Mouse (Mus musculus) retina, adult 2 months (tissue): ENCODE results near the gene 1700069L16Rik.

Experiments
- DNase-seq: peaks from one replicate; pipeline ENCODE4 v3.0.0-alpha.2; 2012; ENCODE audit warnings: low read depth, low spot score

Gene 1700069L16Rik

DNA sequence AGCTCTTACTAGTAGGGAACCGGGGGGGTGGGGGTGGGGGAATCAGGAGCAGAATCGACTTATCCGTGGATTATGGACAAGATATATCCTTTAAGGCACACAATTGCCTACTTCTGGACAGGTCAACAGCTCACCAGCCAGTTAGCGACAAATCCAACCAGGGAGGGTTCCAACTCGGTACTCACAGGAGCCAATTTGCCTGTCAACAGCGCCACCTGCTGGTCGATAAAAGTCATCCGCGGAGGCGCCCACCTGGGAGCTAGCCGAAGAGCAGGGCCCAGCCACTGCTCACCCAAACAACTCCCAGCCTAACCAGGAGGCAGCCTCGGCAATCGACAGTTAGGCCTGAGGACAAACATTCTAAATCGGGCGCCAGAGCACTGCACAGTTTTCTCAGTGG lies at the start of gene 1700069L16Rik:
1700069L16Rik (minus strand) TSS at position 327 of the 400 bp plus-strand sequence.
- DNase-seq, result peak; percentile 60

DNA sequence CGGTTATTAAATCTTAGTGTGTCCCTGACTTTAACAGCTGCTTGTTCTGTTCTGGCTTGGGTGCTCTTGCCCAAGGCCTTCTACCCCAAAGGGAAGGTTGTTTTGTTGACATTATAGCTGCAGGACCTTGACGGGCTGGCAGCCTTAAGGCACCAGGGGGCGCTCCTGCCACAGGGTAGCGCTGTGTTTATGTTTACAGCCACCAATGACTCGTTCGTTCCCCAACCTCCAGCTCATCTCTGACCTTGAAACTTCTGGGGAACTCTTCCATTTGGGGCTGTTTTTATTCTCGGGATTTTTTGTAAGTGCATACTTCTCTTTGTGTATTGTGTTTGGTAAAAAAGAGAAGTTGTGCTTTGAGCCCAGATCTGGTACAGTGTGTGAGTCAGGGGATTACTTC lies 49.1 kb upstream of the 1700069L16Rik start:
- peak; percentile 25 for DNase-seq

- no peak for DNase-seq
Observed at GRCm38 (mm10) chr5:113772905-113773519, 48.4 kb upstream of the 1700069L16Rik start.

- DNase-seq, result peak; percentile 90
Observed at GRCm38 (mm10) chr5:113772450-113772895, 47.9 kb upstream of the 1700069L16Rik start, which contains the start of the genes Sart3 and Iscu. TSS of gene Sart3 (minus strand) at chr5:113772510. TSS of gene Iscu (plus strand) at chr5:113772748.

- DNase-seq, result peak; percentile 88
Observed at GRCm38 (mm10) chr5:113771213-113772162, 46.9 kb upstream of the 1700069L16Rik start.

DNA sequence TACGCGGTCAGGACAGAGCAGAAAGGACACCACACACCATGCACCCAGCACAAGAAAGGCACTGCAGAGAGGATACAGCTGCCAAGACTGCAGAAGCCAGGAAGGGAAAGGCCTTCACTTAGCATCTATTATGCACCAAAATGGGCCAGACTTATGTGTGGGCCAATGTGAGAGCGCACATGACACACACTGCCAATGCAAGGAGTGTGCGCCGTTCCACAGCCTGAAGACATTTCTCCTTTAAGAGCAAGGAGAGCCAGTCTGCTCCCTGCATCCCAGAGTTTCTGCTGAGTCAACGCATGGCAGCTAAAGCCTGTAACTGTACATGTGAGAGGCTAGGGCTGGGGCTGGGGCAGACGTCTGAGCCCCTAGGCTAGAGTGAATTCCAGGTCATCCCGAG lies 44.2 kb upstream of the 1700069L16Rik start:
- DNase-seq, result no peak

DNA sequence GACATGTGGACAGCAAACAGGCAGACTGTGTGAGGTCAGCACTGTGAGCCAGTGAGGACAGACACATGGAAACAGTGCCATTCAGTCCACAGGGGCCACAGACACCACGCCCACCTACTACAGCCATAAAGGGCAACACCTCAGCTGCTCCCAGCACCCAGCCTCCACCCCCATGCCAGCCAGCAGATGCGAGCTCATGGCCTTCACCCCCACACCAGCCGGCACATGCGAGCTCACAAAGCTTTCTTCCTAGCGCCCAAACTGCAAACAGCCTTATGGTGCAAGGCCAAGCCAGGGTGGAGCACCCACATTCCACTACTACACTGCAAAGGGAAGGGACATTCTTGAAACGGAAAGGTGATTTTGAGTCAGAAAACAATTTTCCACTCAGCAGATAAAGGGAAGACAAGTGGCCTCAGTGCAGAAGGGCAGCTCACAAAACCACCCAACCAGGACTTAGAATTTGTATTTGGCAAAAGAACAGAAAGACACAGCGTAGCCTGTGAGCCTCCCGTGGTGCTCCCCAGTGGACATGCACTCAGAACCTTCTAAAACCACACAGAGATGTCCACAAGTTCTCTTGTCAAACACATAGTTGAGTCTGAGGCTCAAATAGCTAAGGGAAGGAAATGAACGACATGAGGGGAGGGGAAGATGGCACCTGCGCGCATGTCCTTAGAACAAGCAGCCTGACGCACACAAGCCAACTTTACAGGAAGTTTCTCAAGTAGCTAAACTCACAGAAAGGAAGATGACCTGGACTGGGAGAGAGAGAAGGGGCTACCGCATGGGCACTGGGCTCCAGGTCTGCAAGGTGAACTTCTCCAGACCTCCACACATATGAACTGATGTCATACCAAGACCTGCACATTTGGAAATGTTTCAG lies 41.3 kb upstream of the 1700069L16Rik start:
- no peak for DNase-seq

DNA sequence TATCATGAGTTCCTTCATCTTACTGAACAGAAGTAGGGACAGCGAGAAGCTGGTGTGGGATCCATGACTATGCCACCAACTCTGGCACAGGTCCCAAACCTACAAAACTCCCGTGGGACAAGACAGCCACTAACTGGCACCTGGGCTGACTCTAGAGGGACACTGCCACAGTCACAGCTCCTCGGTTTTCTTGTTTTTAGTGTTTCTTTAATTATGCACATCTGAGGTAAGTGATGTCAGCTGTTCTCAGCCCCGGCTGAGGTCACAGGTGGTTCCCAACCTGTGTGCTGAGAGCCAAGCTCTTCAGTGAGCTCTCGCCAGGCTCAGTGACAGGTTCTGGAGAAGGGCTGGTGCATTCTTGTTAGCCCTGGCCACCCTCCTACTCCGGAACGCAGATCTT lies 39.9 kb upstream of the 1700069L16Rik start:
- DNase-seq, result no peak

DNA sequence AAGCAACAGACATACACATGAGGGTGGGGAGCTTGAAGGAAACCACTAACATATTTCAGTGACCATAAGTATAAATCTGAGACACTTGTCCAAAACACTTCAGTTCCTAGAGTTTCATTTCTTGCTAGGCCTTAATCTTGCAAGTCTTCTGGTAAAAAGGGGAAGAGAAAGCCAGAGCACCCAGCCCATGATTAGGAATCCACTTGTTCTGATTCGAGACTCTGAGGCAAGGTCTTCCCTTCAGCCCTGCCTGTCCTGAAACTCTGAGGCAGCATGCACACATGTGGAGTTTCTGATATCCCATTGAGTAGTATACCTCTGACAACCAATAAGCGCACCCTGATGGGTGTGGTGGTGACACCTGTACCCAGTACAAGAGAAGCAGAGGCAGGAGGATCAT lies 37.0 kb upstream of the 1700069L16Rik start:
- DNase-seq, result no peak

GRCm38 (mm10) chr5:113755347-113756030 lies 30.9 kb upstream of the 1700069L16Rik start:
- DNase-seq, result no peak

GRCm38 (mm10) chr5:113751521-113752157 lies 27.1 kb upstream of the 1700069L16Rik start:
- DNase-seq, result no peak

DNA sequence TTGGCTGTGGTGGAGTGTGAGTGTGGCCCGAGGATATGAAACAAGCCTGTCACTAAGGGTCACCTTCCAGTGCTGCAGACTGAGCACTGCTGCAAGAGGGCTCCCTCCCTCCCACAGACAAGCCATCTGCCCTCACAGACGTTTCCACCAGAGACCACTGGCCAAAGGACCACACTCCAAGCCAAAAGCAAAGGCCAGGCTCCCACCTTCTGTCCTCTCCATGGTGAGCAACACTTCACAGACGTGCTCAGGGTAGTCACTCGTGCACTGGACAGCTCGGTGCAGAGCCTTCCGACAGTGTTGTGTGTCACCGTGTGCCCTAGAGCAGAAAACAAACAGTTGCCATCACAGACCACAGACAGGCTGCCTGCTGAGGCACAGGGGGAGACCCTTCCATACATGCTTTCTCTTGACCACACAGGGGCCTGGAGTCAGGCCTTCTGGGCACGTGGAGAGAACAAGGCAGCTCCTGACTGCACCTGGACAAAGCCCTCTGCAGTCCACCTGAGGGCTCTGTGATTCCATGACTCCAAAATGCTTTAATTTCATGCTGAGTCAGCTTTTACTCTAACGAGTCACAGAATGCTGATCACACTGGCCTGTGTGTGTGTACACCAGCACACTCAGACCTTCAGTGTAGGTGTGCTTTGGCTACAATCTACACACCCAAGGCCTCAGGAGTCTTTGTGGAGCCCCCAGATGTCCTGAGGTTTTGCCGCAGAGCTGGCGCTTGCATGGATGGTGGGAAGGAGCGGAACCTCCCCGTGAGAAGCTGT lies 24.2 kb upstream of the 1700069L16Rik start:
- DNase-seq, result no peak

DNA sequence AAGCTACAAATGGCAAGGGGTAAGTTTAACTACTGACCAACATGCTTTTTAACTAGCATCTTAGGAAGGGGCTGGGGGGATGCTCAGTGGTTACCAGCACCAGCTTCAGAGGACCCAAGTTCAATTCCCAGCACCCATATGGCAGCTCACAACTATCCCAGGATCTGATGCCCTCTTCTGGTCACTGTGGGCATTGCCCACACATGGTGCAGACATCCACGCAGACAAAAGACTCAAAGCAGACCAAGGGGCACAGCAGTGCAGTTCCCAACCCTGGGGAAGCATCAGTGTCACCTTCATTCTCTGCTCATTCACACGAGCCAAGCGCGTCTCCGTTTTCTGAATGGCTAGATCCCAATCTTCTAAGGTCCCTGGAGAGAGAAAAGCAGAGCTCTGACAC lies 23.1 kb upstream of the 1700069L16Rik start:
- DNase-seq, result no peak

GRCm38 (mm10) chr5:113737607-113738237 lies 13.2 kb upstream of the 1700069L16Rik start:
- DNase-seq, result no peak

- no peak for DNase-seq
Observed at GRCm38 (mm10) chr5:113736522-113737164, 12.1 kb upstream of the 1700069L16Rik start.

- DNase-seq, result no peak
Observed at GRCm38 (mm10) chr5:113736113-113736502, 11.5 kb upstream of the 1700069L16Rik start.

- DNase-seq, result peak; percentile 91
Observed at GRCm38 (mm10) chr5:113735345-113736112, 11.0 kb upstream of the 1700069L16Rik start, which contains the start of gene Ficd. TSS of gene Ficd (plus strand) at chr5:113735803.

GRCm38 (mm10) chr5:113735023-113735344 lies 10.4 kb upstream of the 1700069L16Rik start:
- DNase-seq, result no peak
